Mouse (Mus musculus): Measurements from ENCODE around the gene Extl2. TPM values are rescaled to one million over a fixed set of nuclear protein-coding genes. Genes with fewer than 3 reads are reported as not detected.

Extl2 gene
- total RNA-seq (2015; ENCODE audit: low replicate concordance) = 4.2 and 46.9 TPM in 2 replicates
- total RNA-seq (2017; ENCODE audit: low replicate concordance) = 0.61 and 3.3 TPM in 2 replicates

DNA sequence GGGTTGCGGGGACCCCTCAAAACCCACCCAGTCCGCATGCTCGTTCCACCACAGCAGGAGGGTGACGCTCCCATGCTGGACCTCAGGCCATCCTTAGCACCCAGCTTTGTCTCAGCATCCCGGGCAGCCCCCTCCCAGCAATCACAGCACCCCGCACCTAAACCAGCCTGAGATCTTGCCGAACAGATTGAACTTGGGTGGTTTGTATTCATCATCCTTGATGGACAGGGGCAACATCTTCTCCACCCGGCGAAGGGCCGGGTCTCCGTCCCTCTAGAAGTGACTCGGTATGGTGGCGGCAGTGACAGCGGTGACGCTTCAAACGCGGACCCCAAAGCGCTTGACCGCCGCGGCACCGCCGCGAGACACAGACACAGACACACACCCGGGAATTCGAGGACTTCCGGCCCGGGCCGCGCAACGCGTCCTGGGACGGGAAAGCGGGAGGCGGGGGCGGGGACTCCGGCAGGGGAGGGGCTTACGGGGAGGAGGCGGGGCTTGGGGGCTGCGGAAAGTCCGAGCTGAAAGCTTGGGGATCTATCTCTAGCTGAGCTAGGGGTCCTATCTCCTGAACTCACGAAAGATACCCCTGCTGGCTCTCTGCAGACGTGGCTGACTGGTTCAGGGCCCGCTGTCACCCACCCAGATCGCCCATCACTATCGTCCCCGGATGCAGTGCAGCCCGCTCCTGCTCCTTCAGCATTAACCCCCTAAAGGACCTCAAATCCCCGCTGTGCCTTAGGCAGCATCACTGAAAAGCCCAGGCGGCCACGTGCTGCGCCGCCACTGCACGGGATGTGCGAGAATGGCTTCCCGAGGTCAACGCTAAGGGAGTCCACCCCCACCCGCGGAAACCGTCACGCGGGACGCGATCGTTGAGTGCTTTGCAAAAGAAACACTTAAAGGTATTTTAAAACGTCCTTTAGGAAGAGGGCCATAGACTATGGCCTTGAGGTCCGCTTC lies at the start of gene Extl2, which contains the start of gene Slc30a7:
Gene Extl2 (plus strand): TSS at position 485 of the 963 bp plus-strand sequence.
Gene Slc30a7 (minus strand): TSS at position 429 of the 963 bp plus-strand sequence.
- ATAC-seq (replicated peaks; ENCODE audit: low FRiP score, poor library complexity, severe bottlenecking) = peak; percentile 95

DNA sequence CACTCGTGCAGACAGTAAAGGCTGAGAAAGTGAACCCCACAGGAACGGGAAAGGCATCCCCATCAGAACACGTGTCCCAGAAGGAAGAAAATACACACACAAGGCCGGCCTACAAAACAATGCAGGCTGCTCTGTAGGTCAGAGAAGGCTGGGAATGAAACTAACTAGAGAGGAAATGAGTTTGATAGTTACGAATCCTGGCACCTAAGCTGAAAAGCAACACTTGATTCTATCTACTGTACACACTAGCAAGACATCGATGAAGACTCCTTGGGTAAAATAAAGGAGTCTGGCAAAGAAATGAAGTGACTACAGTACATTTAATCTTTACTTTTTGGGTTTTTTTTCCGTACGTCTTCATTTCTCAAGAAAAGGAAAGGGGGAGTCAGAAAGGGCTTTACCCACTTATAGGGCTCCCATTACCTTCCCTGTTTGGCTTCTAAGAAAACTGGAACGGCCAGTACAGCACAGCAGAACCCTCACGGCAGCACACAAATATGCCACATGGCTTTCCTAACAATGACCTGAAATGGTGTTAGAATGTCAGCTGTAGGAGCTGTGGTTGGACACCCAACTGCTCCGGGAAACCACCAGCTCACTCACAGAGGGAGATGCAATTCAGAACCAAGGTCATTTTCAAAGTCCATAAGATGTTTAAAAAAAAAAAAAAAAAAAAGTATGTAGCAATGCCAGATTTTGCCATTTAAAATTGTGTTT lies 45.8 kb upstream of the Extl2 start:
- no peak for ATAC-seq (replicated peaks; ENCODE audit: low FRiP score, poor library complexity, severe bottlenecking)

GRCm38 (mm10) chr3:115962028-115962415 lies 45.2 kb upstream of the Extl2 start:
- ATAC-seq (replicated peaks; ENCODE audit: low FRiP score, poor library complexity, severe bottlenecking) = no peak

GRCm38 (mm10) chr3:115963597-115963996 lies 43.7 kb upstream of the Extl2 start:
- no peak for ATAC-seq (replicated peaks; ENCODE audit: low FRiP score, poor library complexity, severe bottlenecking)

- no peak for ATAC-seq (replicated peaks; ENCODE audit: low FRiP score, poor library complexity, severe bottlenecking)
Measured at GRCm38 (mm10) chr3:115964071-115964470, 43.2 kb upstream of the Extl2 start.

- no peak for ATAC-seq (replicated peaks; ENCODE audit: low FRiP score, poor library complexity, severe bottlenecking)
Measured at GRCm38 (mm10) chr3:115968745-115969530, 38.3 kb upstream of the Extl2 start.

DNA sequence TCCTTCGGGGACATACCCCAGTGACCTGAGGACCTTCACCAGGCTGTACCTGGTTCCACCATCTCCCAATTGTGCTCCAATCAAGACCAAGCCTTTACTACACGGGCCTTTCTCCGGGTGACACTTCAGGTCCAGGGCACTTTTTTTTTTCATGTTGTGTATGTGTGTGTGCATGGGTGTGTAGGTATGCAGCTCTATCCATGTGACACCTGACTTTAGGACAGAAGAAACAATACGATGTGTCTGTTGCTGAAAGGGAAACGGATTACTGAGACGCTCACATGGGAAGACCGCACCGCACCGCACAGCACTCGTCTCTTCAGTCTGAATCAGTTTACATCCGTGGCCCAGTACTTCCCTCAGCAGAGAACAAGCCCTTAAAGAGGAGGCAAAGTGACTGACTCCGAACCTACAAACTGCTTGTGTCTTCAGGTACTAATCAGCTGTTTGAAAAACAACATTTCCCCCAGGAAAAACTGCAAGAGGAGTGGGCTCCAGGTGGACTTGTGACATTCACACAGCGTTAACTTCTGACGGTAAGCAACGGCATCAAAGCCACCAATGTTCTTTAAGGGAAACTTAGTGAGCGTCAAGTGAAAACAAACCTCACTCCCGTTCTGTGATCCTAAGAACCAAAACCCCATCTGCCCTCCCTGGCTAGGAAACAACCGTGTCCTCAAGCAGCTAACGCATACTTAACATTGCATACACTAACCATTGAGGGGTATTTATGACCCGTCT lies 36.0 kb upstream of the Extl2 start:
- ATAC-seq (replicated peaks; ENCODE audit: low FRiP score, poor library complexity, severe bottlenecking) = no peak

- no peak for ATAC-seq (replicated peaks; ENCODE audit: low FRiP score, poor library complexity, severe bottlenecking)
Measured at GRCm38 (mm10) chr3:115971891-115972646, 35.2 kb upstream of the Extl2 start.

- ATAC-seq (replicated peaks; ENCODE audit: low FRiP score, poor library complexity, severe bottlenecking) = no peak
Measured at GRCm38 (mm10) chr3:115974228-115974627, 33.0 kb upstream of the Extl2 start.

DNA sequence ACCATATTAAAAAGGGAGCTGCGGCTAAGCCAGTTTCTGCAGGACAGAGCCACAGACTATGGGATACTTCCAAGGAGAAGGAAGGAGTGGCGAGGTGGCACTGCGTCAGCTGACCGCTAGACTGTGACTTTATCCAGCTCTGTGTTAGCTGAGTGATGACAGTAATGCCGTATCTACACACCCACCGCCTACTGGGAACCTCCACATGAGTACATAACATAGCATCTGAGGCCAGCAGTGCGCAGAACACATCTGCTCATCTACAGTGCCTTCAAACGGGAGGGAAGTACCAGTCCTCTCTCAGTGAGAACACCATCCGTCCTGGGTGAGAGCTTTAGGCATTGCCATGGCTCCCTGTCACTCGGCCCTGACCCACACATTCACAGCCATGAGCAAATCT lies 32.3 kb upstream of the Extl2 start:
- no peak for ATAC-seq (replicated peaks; ENCODE audit: low FRiP score, poor library complexity, severe bottlenecking)

DNA sequence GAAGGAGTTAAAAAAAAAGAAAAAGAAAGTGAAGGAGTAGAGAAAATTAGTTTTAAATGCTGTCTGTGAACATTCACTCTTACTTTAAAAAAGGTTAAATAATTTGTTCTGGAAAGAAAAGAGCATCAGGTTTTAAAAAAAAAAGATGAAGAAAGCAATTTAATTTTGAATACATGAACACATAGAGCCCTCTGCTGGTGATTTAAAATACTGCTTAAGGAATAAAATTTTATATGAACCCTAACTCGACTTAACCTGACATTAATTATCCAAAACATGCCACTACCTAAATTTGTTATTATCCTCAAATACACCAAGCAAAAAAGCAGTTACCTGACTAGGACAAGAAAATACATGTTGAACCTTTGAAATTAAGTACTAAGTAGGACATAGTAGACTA lies 28.3 kb upstream of the Extl2 start:
- no peak for ATAC-seq (replicated peaks; ENCODE audit: low FRiP score, poor library complexity, severe bottlenecking)

DNA sequence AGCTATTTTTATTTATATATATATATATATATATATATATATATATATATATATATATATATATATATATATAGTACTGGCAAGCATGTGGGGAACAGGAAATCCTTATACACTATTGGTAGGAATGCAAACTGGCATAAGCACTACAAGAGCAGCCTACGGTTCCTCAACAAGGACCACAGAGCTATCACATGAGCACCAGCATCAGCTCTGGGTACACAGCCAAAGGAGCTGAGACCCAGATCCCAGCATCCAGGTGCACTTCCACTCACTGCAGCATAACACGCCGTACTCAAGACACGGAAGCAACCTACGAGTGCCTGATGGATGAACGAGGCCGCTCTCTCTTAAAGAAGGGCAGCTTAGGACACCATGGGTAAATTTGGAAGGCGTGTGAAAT lies 24.0 kb upstream of the Extl2 start:
- no peak for ATAC-seq (replicated peaks; ENCODE audit: low FRiP score, poor library complexity, severe bottlenecking)

DNA sequence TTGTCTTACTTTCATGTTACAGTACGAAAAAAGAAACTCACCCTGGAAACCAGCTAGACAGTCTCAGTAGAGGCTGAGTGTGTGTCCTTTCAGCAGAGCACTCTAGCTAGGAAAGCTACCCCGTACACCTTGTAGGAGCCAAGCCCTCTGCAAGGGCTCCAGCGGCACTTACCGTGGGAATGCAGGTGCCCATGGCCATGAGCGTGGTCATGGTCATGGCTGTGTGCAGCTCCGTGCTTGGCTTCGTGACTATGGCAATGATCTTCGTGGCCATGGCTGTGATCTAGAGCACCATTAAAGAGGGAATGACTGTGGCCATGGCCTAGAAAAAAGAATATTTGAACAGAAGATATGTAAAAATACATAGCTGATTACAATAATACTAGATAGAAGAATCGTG lies 22.6 kb upstream of the Extl2 start:
- no peak for ATAC-seq (replicated peaks; ENCODE audit: low FRiP score, poor library complexity, severe bottlenecking)

GRCm38 (mm10) chr3:115985183-115985892 lies 21.9 kb upstream of the Extl2 start:
- ATAC-seq (replicated peaks; ENCODE audit: low FRiP score, poor library complexity, severe bottlenecking) = no peak

DNA sequence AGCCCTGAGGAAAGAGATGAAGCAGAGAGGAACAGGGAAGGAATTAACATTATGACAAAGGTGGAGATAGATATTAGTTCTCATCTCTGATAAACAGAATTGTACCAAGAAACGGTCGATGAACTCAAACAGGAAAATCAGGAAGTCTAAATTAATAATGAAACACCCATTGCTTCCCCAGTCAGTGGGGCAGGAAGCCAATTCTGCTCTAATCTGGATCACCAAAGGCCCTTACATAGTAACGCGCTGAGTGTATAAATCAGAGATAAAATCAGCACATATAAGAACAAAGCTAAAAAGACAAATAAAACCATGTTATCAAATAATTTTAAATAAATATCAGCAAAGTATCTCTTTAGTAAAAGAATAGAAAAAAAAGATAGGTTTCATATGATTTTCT lies 15.2 kb upstream of the Extl2 start:
- ATAC-seq (replicated peaks; ENCODE audit: low FRiP score, poor library complexity, severe bottlenecking) = no peak

DNA sequence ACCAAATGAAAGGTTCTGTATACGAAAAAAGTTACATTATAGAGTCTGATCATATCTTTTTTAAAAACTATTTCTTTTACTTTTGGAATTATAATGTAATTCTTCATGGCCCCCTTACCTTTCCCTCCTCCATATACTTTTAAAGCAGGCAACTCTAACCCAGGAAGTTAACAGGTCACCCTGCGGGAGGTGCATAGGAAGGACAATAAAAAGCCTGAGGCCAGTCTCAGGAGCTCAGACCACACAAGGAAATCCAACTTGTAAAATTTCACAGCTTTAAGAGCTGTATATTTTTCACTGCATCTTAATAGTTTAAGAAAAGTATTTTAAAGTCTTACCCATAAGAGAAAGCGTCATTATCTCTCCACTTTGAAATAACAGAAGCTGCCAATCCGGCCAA lies 14.7 kb upstream of the Extl2 start:
- no peak for ATAC-seq (replicated peaks; ENCODE audit: low FRiP score, poor library complexity, severe bottlenecking)

- no peak for ATAC-seq (replicated peaks; ENCODE audit: low FRiP score, poor library complexity, severe bottlenecking)
Measured at GRCm38 (mm10) chr3:115993025-115993424, 14.2 kb upstream of the Extl2 start.

DNA sequence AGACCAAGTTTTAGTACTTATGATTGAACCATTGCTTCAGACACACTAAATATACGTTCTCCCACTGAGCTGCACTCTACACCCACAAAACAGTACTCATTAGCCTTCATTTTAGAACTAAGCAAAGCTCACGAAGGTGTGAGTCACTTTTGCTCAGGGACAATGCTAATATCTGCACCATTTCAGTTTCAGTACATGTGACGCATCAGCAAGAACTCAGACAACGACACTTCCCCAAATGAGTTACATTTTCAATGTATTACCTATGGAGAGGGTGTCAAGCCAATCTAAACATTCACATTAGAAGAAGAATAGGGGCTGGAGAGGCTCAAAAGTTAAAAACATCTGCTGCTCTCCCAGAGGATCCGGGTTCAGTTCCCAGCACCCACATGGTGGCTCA lies 10.3 kb upstream of the Extl2 start:
- no peak for ATAC-seq (replicated peaks; ENCODE audit: low FRiP score, poor library complexity, severe bottlenecking)
